Mouse (Mus musculus) megakaryocyte, embryonic 14.5 days (primary cell): Measurements from ENCODE around the gene Cops3.

Experiments
- FLI1 ChIP-seq: IDR thresholded peaks from 2 replicates; pipeline ENCODE4 v1.6.1; 2012; ENCODE audit warnings: low read length, inconsistent platforms, mixed read lengths
- GATA1 ChIP-seq: IDR thresholded peaks from 3 replicates; pipeline ENCODE4 v1.6.1; 2012; ENCODE audit warnings: mixed read lengths, low read length, inconsistent platforms, borderline replicate concordance

DNA sequence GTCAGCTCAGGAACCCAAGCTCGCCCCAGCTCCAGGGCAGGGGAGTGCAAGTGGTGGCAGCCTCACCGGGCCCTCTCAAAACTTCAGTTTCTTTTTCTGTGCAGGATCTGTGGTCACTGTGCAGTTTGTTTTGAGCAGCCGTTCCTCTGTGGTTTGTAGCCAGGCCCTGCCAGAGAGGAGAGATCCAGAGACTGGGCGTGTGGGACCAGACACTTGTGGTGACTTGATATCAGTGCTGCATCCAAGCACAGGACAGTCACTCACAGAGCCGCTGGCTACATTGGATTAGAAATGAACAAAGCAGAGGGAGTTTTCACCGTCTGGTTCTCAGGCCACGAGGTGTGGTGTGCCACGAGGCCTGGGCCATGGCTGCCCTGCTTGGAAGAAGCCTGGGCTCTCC lies 32.5 kb upstream of the Cops3 start:
- TF ChIP-seq GATA1 (no peak), FLI1 (no peak)
